Mouse (Mus musculus) cerebellum, adult 18-20 months (tissue): ENCODE measurements around the gene Ddx6.
A peak's percentile ranks its signal among the peaks of the same experiment; 100 is the strongest.
"Not testable (repeated sequence)": the region's sequence is repeated elsewhere in the genome, so short reads cannot be mapped to it uniquely, and the experiment has no call there.

Experiments
- DNase-seq, 2 experiments: peaks; one replicate each; pipeline ENCODE4 v3.0.0; 2021

Gene Ddx6

DNA sequence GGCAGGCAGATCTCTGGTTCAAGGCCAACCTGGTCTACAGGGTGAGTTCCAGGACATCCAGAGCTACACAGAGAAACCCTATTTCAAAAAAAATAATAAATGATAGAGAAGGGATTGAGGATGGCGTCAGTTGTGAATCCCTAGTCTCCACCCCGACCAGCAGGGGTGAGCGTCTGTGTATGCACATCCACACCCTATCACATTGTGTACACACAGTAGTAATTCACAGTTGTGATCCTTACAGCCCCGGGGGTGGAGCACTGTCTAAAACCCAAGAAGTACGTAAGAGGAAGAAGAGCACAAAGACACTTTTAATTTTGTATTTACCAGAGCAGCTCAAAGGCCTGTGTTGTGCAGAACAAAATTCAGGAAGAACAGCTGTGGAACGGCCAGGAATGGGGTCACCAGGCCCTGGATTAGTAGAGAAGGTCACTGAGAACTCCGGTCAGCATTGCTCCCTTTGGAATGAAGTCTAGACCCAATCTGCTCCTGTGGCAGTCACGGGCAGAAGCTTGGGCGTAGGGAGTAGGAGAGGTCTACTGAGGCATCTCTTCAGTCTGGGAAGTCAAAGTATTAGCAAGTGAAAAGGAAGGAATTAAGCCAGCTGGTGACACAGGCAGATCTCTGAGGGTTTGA, 9.7 kb upstream of the Ddx6 start:
- DNase-seq: no peak

DNA sequence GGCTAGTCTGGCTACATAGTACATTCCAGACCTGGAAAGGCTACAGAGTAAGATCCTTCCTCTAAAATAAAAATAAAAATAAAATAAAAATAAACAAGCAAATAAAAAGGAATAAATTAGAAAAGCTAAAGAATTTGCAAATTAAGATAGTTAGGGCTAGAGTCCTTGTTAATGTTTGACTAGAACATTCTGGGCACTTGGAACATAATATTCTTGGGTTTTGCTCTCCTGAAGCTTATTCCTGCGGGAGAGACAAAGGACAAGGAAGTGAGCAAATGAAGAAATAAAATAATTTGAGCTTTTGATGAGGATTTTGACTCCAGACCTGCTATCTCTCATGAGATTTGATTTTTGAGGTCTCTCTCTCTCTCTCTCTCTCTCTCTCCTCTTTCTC, 9.2 kb upstream of the Ddx6 start:
- no peak for DNase-seq

DNA sequence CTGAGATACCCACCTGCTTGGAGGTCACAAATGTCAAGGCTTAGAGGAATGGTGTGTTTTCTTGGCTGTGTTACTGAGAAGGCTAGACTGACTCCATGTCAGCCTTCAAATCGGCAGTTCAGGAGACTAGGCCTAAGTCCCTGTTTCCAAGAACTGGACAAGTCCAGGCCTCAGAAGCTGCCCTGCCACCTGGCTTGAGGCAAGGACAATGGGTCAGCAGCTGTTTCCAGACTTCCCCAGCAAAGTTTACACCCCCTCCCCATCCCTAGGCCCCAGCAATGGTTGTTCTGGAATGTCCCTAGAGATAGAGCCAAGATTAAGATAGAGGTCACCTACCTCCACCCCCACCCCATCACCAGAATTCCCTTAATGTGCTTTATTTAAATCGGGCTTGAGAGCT, 7.0 kb upstream of the Ddx6 start:
- no peak for DNase-seq

DNA sequence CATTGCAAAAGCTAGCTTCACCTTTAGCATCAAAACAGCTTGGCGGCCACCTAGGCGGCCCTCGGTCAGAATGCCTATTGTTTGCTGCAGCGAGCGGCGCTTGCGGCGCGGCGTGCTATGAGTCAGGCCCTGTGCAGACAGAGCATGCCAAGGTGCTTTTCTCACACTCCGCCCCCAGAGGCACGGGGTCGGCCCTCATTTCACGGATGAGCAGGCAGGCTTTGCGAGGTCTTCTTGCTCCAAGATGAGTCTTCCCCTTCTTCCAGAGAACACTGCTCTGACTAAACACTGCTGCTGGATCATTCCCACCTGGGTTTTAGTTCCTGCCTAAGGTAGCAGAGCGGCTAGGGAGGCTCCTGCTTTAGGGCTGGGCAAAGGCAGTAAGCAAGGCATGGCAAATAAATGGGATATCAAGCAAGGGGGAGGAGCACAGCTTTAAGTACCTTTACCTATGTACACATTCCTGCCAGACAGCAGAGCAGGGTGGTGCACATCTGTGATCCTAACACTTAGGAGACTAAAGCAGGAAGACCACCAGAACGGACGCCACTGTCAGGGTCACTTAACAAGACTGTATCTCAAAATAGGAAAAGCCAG, 5.7 kb upstream of the Ddx6 start:
- peak; percentile 56 to 65 for DNase-seq

DNA sequence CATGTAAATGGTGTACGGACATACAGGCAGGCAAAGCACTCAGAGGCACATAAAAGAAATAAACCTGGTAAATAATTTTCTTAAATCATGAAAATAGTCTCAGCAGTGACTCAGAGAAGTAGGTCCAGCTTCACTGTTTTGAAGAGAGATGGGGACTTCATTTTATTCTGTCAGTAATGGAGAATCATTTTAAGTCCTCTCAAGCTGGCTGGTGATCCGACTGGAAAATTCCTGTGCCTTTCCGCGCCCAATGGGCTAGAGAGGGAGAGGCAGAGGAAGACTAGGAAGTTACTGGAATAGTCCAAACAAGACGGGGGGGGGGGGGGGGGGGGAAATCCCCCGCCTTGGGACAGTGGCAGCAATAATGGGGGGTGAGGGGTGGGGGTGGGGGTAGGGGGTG, 5.1 kb upstream of the Ddx6 start:
- peak; percentile 45 to 59 for DNase-seq

DNA sequence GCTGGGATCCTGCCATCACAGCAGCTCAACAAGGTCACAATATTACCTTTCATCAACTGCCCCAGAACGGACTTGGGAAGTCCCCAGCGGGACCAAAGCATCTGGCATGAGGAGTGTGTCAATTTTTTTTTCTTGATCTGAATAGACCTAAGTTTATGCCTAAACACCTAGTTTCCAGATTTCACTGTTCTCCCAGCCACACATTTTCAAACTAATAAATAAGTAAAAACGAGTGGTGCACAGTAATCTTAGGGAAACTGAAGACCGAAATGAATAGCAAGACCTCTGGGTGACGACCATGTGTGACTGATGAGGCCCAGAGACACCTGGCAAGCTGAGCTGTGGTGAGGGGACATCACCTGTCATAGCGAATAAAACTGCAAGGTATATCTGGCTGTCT, 3.9 kb upstream of the Ddx6 start:
- no peak for DNase-seq

DNA sequence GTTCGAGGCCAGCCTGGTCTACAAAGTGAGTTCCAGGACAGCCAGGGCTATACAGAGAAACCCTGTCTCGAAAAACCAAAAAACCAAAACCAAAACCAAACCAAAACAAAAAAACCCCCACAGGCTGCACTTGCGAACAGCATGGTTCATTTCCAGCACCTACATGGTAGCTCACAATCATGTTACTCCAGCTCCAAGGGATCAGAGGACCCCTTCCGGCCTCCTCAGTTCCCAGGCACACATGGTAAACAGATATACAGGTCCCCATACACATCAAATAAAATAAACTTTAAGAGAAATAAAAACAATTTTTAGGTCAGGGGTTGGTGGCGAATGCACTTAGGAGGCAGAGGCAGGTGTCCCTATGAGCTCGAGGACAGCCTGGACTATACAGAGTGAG, 1.9 kb upstream of the Ddx6 start:
- DNase-seq: no peak

DNA sequence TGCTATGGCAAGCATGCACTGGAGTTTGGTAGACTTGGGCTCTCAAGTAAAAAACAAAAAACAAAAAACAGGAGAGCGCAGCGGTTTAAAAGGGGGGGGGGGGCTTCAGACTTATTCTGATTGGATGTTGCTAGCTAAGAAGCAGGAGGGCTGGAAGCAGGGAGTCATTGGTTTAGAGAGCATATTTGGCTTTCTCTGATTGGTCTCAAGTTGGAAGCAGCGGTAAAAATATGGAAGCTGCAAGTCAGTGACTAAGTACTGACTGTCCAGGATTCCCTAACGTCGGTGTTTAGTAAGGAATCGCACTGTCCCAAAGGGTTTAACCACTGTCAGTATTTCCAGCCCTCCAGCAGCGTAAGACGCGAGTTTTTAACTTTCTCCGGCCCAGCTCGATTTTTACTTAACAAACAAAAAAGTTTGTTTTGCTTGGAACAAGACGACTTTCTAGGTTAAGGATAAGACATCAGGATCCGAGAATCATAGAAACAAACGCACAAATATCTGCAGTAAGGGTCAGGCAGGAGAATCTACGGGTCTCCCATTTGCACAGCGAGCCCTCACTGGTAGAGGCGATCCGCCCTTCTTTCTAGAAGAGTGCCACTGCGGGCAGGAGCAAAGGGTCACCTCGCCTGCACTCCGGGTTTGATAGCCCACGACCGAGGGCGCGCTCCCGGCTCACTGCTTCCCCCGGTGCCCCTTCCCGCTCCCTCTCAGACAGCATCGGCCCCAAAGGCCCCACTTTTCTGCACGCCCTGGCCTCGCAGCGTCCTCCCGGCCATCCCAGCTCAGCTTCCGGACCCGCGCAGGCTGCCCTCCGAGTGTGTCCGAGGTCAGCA, 1.0 kb upstream of the Ddx6 start:
- peak; percentile 44 to 45 for DNase-seq

DNA sequence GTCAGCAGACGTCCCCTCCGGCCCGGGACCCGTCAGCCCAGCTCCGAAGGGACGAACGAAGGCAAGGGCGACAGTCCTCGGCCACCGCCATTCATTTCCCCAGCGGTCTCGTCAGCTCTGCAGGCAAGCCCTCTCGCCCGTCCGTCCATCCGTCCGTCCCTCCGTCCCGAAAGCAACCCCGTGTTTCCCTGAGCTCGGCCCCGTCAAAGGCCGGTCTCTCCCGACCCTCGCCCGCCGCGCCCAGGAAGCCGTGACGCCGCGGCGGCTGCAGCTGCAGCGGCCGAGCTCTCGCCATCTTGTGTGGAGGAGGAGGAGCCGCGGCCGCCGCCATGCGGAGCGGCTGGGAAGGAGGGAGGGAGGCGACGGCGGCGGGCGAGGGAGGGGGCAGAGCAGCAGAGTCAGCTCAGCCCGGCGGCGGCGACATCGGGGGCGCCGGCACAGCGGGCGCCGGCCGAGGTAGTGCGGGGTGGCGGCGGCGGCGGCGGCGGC, 358 bp upstream of the Ddx6 start:
- DNase-seq: peak; percentile 86 to 87

DNA sequence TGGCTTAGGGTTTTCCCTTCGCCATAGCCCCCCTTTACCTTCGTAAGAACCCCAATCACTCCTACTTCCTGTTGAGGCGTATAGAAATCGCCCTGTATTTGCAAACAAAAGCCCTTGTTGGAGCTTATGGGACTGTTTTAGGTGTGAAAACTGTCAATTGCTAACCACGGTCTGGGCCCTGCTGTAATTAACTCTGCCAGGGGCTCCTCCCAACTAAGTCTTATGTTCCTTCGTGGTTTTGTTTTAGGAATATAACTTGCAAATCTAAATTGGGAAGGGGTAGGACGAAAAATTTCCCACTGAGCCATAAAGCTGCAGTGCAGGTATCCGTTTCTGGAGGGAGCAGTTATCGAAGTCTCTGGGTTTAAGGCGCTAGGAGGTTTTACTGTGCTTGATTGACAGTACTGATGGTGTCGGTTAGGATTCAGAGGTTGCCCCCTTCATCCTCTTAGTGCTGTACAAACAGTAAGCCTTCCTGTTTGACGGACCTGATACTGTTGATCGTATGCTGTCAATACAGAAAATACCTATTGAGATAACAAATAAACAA, 999 bp downstream of the Ddx6 start:
- no peak for DNase-seq

DNA sequence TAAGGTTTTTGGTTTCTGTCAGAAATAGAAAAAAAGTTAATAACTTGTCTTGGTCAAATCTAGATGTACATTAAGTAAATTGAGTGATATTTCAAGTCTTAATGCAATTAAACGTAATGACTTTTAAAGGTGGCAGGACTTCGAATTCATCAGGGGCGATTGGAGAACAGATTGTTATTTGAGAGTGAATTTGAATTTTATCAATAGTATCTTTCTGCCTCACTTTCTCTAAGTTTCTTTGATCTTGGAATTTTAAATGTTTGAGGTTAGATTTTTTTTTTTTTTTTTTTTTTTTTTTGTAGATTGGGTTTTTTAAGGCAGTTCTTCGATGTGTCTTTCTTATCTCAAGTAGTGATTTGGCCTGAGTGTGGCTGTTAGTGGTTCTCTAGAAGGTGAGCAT, 2.0 kb downstream of the Ddx6 start:
- DNase-seq: no peak

DNA sequence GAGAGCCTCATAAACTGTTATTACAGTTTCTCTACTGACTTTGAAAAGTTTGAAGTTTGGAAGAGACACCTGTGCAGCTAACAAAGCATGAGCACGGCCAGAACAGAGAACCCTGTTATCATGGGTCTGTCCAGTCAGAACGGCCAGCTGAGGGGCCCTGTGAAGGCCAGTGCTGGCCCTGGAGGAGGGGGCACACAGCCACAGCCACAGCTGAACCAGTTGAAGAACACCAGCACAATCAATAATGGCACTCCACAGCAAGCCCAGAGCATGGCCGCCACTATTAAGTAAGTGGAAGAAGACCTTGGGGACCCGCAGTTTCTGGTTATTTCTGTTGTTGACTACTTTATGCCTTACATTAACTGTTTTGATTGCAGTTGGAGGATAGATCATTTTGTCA, 2.6 kb downstream of the Ddx6 start:
- no peak for DNase-seq

DNA sequence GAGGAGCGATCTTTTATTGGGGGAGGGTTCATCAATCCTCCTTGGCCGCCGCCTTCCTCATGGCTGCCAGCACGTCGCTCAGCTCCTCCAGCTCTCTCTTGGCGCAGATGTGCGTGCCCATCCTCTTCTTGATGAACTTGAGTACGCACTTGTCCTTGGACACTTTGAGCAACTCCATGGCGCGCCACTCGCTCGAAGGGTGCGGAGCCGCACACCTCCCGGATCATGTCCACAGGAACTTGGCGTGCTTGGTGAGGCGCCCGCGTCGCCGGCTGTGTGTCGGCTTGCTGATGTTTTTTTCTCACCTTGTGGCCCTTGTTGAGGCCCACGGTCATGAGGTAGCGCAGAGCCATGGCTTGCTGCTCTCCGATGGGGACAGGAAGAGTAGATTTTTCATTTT, 5.7 kb downstream of the Ddx6 start:
- no peak for DNase-seq

DNA sequence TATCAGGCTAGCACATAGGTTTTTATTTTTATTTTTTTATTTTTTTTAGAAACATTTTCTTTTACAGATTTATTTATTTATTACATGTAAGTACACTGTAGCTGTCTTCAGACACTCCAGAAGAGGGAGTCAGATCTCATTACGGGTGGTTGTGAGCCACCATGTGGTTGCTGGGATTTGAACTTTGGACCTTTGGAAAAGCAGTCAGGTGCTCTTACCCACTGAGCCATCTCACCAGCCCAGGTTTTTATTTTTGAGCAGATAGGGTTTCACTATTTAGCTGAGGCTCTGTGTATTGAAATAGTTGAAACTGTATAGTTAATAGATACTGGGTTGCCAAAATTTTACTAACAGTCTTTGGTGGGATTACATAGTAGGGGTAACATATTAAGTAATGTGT, 8.4 kb downstream of the Ddx6 start:
- DNase-seq: not testable (repeated sequence)

DNA sequence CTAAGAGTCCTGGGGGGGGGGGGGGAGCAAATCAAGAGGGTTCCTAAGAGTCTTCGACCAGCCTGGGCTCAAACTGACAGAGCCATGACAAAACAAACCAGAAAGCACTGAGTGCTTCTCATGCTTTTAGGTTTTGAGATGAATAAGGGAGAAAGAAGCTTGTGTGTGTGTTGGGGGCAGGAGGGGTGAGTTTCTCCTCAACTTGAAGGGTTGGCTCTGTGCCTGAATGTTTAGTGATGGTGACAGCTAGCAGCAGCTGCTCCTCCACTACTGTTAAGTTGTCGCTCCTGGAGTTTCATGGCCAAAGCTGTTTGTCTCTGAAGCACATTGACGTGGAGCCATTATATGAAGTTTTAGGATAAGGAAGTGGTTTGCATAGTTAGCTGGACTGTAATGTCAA, 16.4 kb downstream of the Ddx6 start:
- no peak for DNase-seq

DNA sequence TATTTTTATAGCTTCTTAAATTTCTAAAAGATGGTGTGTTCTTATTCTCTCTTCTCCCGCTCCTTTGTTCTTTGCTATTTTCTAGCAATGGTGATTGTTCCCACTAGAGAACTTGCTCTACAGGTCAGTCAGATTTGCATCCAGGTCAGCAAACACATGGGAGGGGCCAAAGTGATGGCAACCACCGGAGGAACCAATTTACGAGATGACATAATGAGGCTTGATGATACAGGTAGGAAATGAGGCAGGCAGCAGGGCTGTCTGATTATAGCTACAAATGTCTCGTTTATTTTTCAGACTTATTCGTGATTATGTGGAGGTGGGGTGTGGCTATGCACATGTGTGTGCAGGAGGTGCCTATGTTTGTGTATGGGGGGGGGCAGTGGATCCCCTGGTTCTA, 19.7 kb downstream of the Ddx6 start:
- no peak for DNase-seq

DNA sequence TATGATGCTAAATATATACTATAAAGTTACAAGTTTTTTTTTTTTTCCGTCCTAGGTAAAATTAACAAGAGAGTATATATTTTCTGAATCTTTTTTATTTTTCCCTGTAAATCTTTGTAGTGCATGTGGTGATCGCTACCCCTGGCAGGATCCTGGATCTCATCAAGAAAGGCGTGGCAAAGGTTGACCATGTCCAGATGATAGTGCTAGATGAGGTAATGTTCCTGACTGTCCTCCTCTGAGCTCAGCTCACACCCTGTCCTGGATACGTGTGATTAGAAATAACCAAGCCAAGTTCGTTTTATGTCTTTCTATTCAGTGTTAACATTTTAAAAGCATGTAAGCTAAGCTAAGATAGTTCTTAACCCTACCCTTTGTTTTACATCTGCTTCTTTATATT, 21.6 kb downstream of the Ddx6 start:
- no peak for DNase-seq

DNA sequence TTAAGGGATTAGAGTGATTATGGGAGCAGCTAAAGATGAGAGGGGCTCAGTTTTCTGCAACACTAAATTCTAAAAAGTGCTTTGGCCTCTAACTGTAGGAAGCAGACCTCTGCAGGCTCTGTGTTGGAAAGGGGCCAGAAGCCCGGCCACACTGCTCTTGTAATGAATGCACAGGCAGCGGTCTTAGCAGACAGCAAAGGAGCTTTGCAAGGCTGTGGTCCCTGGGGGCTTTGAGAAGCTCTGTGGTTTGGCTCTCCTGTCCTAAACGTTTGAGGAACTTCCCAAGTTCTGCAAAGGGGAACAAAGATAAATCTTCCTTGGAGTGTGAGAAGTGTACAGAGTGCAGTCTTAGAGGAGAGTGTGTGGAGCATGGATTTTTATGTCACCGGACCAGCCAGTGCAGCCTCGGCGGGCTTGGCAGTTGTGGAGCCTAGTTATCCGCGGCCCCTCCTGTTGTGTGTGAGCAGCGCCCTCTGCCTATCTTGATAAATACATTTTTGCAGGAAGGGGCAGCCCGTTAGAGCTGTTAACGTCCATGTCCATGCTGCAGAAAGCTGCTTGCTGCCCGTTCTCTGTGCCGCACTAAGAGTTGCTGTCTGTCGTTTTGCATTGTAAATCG, 33.0 kb downstream of the Ddx6 start:
- peak; percentile 23 to 51 for DNase-seq

DNA sequence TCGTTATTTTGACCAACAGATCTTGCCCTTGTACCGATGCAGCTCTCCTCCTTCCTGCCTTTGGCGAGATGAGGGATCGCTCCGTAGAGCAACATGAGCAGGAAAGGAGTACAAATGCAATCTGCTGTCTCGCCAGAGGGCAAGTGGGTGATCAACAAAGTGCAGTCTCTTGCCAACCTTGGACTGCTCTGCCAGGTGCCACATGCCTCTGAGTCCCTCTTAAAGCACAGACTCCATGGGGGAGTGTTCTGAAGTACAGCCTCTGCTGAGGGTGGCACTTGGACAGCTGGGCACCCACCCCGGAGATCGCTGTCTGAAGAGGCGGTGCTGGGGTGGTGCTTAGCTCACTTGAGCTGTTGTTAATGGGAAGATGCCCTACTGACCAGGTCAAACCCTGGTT, 34.0 kb downstream of the Ddx6 start:
- peak; percentile 39 to 58 for DNase-seq

DNA sequence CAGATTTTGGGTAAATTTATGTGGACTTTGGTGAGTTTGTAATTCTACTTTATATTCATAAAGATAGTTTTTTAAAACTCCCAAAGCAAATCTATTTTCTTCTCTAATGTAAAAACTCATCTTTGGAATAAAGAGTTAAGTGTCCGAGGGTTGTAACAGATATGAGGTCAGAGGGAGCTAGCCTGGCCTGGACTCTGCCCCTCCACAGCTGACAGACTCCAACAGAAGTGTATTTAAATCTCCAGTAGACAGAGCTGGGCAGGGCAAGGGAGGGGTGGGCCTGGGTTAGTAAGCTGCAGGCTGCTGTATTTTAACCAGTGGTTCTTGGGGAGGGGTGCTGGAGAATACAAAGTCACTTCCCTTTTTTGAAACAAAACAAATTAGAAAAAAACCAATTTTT, 35.3 kb downstream of the Ddx6 start:
- DNase-seq: not testable (repeated sequence)

DNA sequence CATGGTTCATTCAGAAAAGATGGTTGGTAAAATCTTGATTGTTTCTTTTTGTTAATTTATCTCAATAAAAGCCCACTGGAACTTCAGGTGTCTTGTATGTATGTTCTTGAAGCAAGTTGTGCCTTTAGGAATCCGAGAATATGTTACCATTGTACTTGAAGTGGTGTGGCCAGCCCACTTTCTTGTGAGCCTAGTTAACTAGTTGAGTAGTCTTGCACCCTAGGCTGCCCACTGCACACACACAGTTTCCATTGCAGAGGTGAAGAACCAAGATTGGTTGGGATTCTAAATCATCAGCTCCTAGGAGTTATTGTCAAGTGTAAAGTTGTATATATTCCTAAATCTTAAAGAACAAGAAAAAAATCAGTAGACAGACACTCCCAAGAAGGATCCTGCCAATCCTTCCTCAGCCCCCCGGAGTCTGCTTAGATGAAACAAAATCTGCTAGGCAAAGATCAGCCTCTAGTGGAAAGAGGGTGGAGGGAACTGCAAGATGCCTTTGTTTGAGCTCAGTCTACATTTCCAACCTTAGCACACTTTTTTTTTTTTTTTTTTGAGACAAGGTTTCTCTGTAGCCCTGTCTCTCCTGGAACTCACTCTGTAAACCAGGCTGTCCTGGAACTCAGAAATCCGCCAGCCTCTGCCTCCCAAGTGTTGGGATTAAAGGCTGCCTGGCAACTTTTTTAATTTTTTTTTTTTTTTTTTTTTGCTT, 36.1 kb downstream of the Ddx6 start:
- DNase-seq: no peak

DNA sequence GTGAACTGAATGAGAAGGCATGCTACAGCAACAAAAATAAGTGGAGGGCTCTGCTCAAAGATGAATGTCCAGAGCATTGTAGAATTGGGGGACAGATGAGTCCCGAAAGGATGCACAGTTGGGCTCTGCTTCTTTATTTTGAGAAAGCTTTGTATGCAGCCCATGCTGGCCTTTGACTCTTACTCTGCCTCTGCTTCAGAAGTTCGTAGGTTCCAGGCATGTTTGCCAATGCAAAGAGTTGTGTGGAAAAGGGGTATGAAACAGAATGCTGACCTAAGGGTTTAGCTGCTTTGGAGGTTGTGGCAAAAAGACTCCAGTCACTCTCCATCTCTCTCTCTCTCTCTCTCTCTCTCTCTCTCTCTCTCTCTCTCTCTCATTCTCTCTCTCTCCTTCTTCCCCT, 36.9 kb downstream of the Ddx6 start:
- no peak for DNase-seq

DNA sequence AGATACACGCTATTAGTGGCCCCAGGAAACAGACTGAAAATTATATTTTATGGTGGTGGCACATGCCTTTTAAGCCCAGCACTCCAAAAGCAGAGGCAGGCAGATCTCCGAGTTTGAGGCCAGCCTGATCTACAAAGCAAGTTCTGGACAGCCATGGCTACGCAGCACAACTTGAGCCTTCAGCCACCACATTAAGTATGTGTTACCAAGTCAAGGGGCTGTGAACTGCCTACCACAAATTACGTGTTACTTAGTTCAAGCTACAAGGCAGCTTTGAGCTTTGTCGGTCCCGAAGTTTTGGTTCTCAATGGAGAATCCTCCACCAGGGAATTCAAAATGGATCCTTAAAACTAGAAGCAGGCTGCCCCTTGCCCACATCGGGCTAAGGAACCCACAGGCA, 38.4 kb downstream of the Ddx6 start:
- no peak for DNase-seq
